Mouse (Mus musculus) heart, embryonic 16.5 days (tissue): ENCODE results near the gene Eif4a2. TPM values are rescaled to one million over a fixed set of nuclear protein-coding genes. Genes with fewer than 3 reads are reported as not detected.

Experiments
- ATAC-seq: fragments of 200-750 bp; cut with Nextera tagmentation; replicated peaks from 2 replicates; pipeline ENCODE4 v1.8.0; 2017; ENCODE audit warnings: moderate number of reproducible peaks; ENCODE audit not compliant: insufficient read depth, low FRiP score; ENCODE audit errors: extremely low read depth
- H3K27ac ChIP-seq: fragments of 300-500 bp; sonication (generic); 2 replicates; pipeline ENCODE4 v1.5.1; 2014; ENCODE audit warnings: mild to moderate bottlenecking, low read length, control low read depth, moderate library complexity
- H3K27me3 ChIP-seq: fragments of 300-500 bp; sonication (generic); 2 replicates; pipeline ENCODE4 v1.6.1; 2014; ENCODE audit warnings: low read length, mixed read lengths; ENCODE audit not compliant: control insufficient read depth, insufficient read depth
- H3K36me3 ChIP-seq: fragments of 300-500 bp; sonication (generic); 2 replicates; pipeline ENCODE4 v1.6.1; 2014; ENCODE audit not compliant: control insufficient read depth, insufficient read depth
- H3K4me1 ChIP-seq: fragments of 300-500 bp; sonication (generic); 2 replicates; pipeline ENCODE4 v1.6.1; 2014; ENCODE audit warnings: low read length, mixed read lengths; ENCODE audit not compliant: control insufficient read depth, insufficient read depth
- H3K4me2 ChIP-seq: fragments of 300-500 bp; sonication (generic); 2 replicates; pipeline ENCODE4 v1.6.1; 2014; ENCODE audit warnings: low read depth, mild to moderate bottlenecking, control low read depth, low read length
- H3K4me3 ChIP-seq: fragments of 300-500 bp; sonication (generic); 2 replicates; pipeline ENCODE4 v1.5.1; 2014; ENCODE audit warnings: mild to moderate bottlenecking, control low read depth, low read length
- H3K9ac ChIP-seq: fragments of 300-500 bp; sonication (generic); 2 replicates; pipeline ENCODE4 v1.6.1; 2014; ENCODE audit warnings: low read length, control low read depth
- H3K9me3 ChIP-seq: fragments of 300-500 bp; sonication (generic); replicated peaks from 2 replicates; pipeline ENCODE4 v1.6.1; 2016; ENCODE audit warnings: low read length; ENCODE audit not compliant: control insufficient read depth
- WGBS: fragments of 180-500 bp; shearing (Covaris S2); extraction: QIAGEN DNeasy Blood & Tissue Kit; methylation state at CpG from one replicate; pipeline ENCODE4 v1.1.7; 2014; 5-methylcytosine and 5-hydroxymethylcytosine counted together
- polyA plus RNA-seq: library from polyadenylated mRNA; unstranded; fragments of >200 nt; fragmentation: Nextera tagmentation; extraction: Ambion mirVana; gene quantifications from 2 replicates; pipeline ENCODE4 v1.2.1, GENCODE M21; 2015

The Eif4a2 gene
- polyA plus RNA-seq, 1 experiment from 2014 or later = 174 TPM

DNA sequence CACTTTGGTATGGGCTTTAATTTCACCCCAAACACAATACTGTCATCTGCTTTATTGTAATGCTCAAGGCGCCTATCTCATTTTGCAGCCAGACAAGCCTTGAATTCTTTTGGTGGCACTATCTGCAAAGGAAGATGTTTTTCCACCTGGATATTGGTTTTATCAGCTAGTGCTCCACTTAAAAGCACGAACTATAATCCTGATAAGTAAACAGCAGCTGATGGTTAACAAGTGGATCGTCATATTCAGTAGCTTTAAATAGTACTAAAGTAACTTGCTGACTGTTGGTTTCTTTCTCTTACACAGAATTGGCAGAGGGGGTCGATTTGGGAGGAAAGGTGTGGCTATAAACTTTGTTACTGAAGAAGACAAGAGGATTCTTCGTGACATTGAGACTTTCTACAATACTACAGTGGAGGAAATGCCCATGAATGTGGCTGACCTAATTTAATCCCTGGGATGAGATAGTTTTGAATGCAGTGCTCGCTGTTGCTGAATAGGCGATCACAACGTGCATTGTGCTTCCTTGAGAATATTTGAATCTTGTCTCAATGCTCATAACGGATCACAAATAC, 5.7 kb downstream of the Eif4a2 start:
- Histone ChIP-seq H3K9me3 (no peaks in the 10 kb centered on the region), H3K27me3 (no peaks in the 10 kb centered on the region), H3K36me3 (peaks cover 54% of the 10 kb centered on the region), H3K4me2 (no peak overlapping the region), H3K4me1 (peaks cover 34% of the 10 kb centered on the region), H3K9ac (no peak overlapping the region; the same call in 1 of the 2 replicates), H3K27ac (no peak overlapping the region; the same call in 1 of the 2 replicates), H3K4me3 (no peak overlapping the region)
- no peak for ATAC-seq
- 40% methylated on average over 9 of the region's 9 CpGs for WGBS

GRCm38 (mm10) chr16:23113903-23114302, 6.7 kb downstream of the Eif4a2 start:
- H3K27me3 ChIP-seq = no peaks in the 10 kb centered on the region
- no peak overlapping the region for H3K4me3 ChIP-seq
- H3K27ac ChIP-seq = no peak overlapping the region
- peaks cover 34% of the 10 kb centered on the region for H3K4me1 ChIP-seq
- H3K9ac ChIP-seq = no peak overlapping the region
- H3K36me3 ChIP-seq = peaks cover 53% of the 10 kb centered on the region
- H3K4me2 ChIP-seq = no peak overlapping the region
- H3K9me3 ChIP-seq = no peaks in the 10 kb centered on the region
- no peak for ATAC-seq

DNA sequence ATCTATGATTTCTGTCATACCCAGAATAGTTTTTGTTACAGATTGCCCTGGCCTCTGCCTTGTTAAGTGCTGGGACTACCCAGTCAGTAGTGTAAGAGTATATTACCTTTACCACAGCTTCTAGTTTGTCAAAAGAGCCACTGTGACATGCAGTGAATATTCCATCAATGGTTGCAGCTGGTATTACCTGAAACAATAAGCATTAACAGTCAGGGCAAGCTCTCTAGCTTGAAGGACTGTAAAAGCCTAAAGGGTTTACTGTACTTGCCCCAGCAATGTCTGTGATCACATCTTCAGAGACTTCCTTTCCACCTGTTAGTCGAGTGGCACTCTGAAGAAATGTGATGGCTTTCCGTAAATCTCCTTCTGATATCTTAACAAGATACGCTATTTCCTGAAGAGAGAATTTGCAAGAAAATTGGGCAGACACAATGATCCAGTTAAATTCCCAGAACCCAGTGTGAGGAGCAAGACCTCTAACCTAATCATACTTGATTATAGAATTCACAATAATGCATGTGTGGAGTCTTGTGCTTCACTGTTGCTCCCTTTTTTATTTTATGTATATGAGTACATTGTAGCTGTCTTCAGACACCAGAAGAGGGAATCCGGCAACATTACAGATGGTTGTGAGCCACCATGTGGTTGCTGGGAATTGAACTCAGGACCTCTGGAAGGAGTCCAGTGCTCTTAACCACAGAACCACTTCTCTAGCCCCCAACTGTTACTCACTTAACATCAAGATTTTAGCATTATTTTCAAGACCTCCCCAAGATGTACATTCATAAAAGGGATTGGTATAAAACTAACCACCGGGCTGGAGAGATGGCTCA, 7.3 kb downstream of the Eif4a2 start:
- WGBS = 62% methylated on average over 5 of the region's 5 CpGs
- Histone ChIP-seq H3K9ac (no peak overlapping the region), H3K27ac (no peak overlapping the region; the same call in 1 of the 2 replicates), H3K27me3 (no peaks in the 10 kb centered on the region), H3K9me3 (no peaks in the 10 kb centered on the region), H3K4me2 (no peak overlapping the region), H3K36me3 (peaks cover 47% of the 10 kb centered on the region), H3K4me1 (peaks cover 29% of the 10 kb centered on the region), H3K4me3 (no peak overlapping the region)
- peak; percentile 42; the same call in 1 of the 2 replicates for ATAC-seq

DNA sequence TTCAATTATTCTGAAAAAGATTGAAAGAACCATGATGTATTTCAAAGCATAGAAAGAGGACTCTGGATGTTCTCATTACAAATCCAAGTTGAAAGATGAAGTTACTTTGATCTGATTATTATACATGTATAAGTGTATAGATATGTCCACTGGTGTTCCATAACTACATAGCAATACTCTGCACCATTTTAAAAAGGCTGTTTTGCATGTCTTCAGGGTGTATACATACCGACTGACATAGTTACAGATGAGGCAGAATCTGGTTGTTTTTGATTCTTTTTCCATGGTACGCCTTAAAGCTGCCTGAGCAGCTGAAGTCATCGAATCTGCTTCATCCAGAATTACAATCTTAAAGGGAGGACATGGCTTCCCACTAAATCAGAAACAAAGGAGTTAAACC, 8.2 kb downstream of the Eif4a2 start:
- Histone ChIP-seq H3K4me3 (no peak overlapping the region), H3K27me3 (no peaks in the 10 kb centered on the region), H3K9me3 (no peaks in the 10 kb centered on the region), H3K4me2 (no peak overlapping the region), H3K27ac (no peak overlapping the region), H3K36me3 (peaks cover 39% of the 10 kb centered on the region), H3K4me1 (peaks cover 20% of the 10 kb centered on the region), H3K9ac (no peak overlapping the region)
- ATAC-seq = no peak
- 78% methylated on average over 3 of the region's 3 CpGs for WGBS

DNA sequence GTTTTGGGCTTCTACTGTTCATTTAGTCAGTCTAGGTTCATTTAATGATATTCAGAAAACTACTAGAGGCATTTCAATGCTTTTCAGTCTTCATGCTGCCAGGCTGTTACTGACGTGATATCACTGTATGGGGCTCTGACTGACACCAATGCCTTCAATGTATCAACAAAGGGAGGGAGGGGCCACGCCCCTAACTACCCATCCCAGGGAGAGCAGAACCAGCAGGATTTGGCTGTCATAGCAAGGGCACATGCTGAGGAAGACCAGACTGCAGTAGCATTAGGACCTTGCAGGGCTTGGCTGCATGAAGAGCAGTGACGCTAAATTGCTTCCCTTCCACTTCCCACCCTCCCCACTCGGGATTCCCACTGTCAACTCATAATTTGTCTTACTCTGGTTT, 9.9 kb downstream of the Eif4a2 start:
- peaks cover 34% of the 10 kb centered on the region for H3K36me3 ChIP-seq
- no peak overlapping the region for H3K4me3 ChIP-seq
- no peak for ATAC-seq
- H3K27ac ChIP-seq = no peak overlapping the region
- peaks cover 6% of the 10 kb centered on the region for H3K4me1 ChIP-seq
- H3K9ac ChIP-seq = no peak overlapping the region
- H3K9me3 ChIP-seq = no peaks in the 10 kb centered on the region
- no peak overlapping the region for H3K4me2 ChIP-seq
- no peaks in the 10 kb centered on the region for H3K27me3 ChIP-seq
- 54% methylated on average over 4 of the region's 4 CpGs for WGBS

- ATAC-seq = no peak
- Histone ChIP-seq H3K9me3 (no peaks in the 10 kb centered on the region), H3K27me3 (no peaks in the 10 kb centered on the region), H3K9ac (no peak overlapping the region), H3K27ac (no peak overlapping the region), H3K4me2 (no peak overlapping the region), H3K36me3 (peaks cover 25% of the 10 kb centered on the region), H3K4me3 (no peak overlapping the region), H3K4me1 (peaks cover 7% of the 10 kb centered on the region)
- WGBS = 88% methylated on average over 3 of the region's 3 CpGs
These were observed 15.2 kb downstream of the Eif4a2 start for GRCm38 (mm10) chr16:23122446-23122845.

- H3K9me3 ChIP-seq = no peaks in the 10 kb centered on the region
- no peak overlapping the region for H3K4me2 ChIP-seq
- H3K4me1 ChIP-seq = peaks cover 7% of the 10 kb centered on the region
- H3K27ac ChIP-seq = no peak overlapping the region
- no peaks in the 10 kb centered on the region for H3K27me3 ChIP-seq
- no peak for ATAC-seq
- H3K4me3 ChIP-seq = no peak overlapping the region
- H3K36me3 ChIP-seq = peaks cover 22% of the 10 kb centered on the region
- WGBS = 89% methylated on average over 4 of the region's 4 CpGs
- no peak overlapping the region for H3K9ac ChIP-seq
These were observed 15.9 kb downstream of the Eif4a2 start for GRCm38 (mm10) chr16:23123104-23123503.

DNA sequence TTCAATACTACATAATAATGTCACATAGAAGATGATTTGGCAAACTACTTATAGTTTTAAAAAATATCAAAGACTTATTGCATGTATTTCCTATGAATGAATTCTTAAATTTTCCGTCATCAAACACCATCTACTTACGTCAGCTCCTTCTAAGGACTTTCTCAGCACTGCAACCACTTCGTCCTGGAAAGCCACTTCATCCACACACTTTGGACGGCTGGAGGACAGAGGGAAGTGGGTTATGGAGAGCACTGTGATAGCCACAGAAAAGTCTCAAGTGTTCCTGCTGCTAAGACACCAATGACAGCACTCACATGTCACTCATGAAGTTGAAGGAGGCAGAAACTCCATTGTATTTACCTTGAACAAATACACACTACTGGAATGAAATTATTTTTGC, 17.2 kb downstream of the Eif4a2 start:
- Histone ChIP-seq H3K36me3 (peaks cover 22% of the 10 kb centered on the region), H3K4me3 (no peak overlapping the region), H3K9me3 (no peaks in the 10 kb centered on the region), H3K9ac (no peak overlapping the region), H3K27ac (no peak overlapping the region), H3K27me3 (no peaks in the 10 kb centered on the region), H3K4me1 (peaks cover 11% of the 10 kb centered on the region), H3K4me2 (no peak overlapping the region)
- 76% methylated on average over 4 of the region's 4 CpGs for WGBS
- no peak for ATAC-seq

- WGBS = 0% methylated on average over 4 of the region's 4 CpGs
- Histone ChIP-seq H3K9me3 (no peaks in the 10 kb centered on the region), H3K27me3 (no peaks in the 10 kb centered on the region), H3K4me2 (peak overlapping the region; percentile 72), H3K36me3 (peaks cover 14% of the 10 kb centered on the region), H3K27ac (peak overlapping the region; percentile 100), H3K4me1 (peaks cover 11% of the 10 kb centered on the region), H3K9ac (peak overlapping the region; percentile 94), H3K4me3 (peak overlapping the region; percentile 90)
- ATAC-seq = peak; percentile 1; the same call in 1 of the 2 replicates
These were observed 20.0 kb downstream of the Eif4a2 start for GRCm38 (mm10) chr16:23127311-23127672.
